Mouse (Mus musculus) liver, embryonic 14.5 days (tissue): ENCODE results near the gene Reep6. TPM values are rescaled to one million over a fixed set of nuclear protein-coding genes. Genes with fewer than 3 reads are reported as not detected.
A peak's percentile ranks its signal among the peaks of the same experiment; 100 is the strongest.

Experiments used
- ATAC-seq: fragments of 200-750 bp; cut with Nextera tagmentation; 2 replicates; pipeline ENCODE4 v1.8.0; 2017; ENCODE audit warnings: moderate number of reproducible peaks, mild to moderate bottlenecking, moderate library complexity; ENCODE audit not compliant: insufficient read depth
- DNase-seq, 3 experiments: peaks; one replicate each; pipeline ENCODE4 v3.0.0-alpha.2; 2012 to 2013; ENCODE audit warnings: low read depth in 3 of 3, low spot score in 3 of 3
- H3K27ac ChIP-seq: fragments of 300-500 bp; sonication (generic); 2 replicates; pipeline ENCODE4 v1.5.1; 2014; ENCODE audit warnings: moderate library complexity, mild to moderate bottlenecking, control low read depth, inconsistent platforms
- H3K27me3 ChIP-seq: fragments of 300-500 bp; sonication (generic); 2 replicates; pipeline ENCODE4 v1.6.1; 2014; ENCODE audit warnings: mild to moderate bottlenecking, low read length, moderate library complexity; ENCODE audit not compliant: control insufficient read depth, insufficient read depth
- H3K36me3 ChIP-seq: fragments of 300-500 bp; sonication (generic); replicated peaks from 2 replicates; pipeline ENCODE4 v1.6.1; 2014; ENCODE audit warnings: low read depth; ENCODE audit not compliant: control insufficient read depth, insufficient read depth
- H3K4me1 ChIP-seq, 2 experiments: fragments of 200-500 bp in 1 of 2; fragments of 300-500 bp in 1 of 2; sonication (generic) in 1 of 2; replicated peaks; 2 replicates each; pipeline ENCODE4 v1.6.1; 2012 to 2014; ENCODE audit warnings: antibody characterized with exemption in 1 of 2, inconsistent platforms in 1 of 2, low read length in 1 of 2; ENCODE audit not compliant: control insufficient read depth in 2 of 2, insufficient read depth in 2 of 2
- H3K4me2 ChIP-seq: fragments of 300-500 bp; sonication (generic); 2 replicates; pipeline ENCODE4 v1.6.1; 2014; ENCODE audit warnings: low read depth, mild to moderate bottlenecking, control low read depth, moderate library complexity
- H3K4me3 ChIP-seq, 2 experiments: fragments of 200-500 bp in 1 of 2; fragments of 300-500 bp in 1 of 2; sonication (generic) in 1 of 2; 2 replicates each; pipeline ENCODE4 v1.5.1; 2012 to 2014; ENCODE audit warnings: low read depth in 2 of 2, low read length in 2 of 2, mild to moderate bottlenecking in 2 of 2, control low read depth in 1 of 2, inconsistent platforms in 1 of 2, moderate library complexity in 1 of 2; ENCODE audit not compliant: insufficient read depth in 1 of 2
- H3K9ac ChIP-seq: fragments of 300-500 bp; sonication (generic); replicated peaks from 2 replicates; pipeline ENCODE4 v1.6.1; 2014; ENCODE audit warnings: mild to moderate bottlenecking, control low read depth, moderate library complexity
- H3K9me3 ChIP-seq: fragments of 300-500 bp; sonication (generic); 2 replicates; pipeline ENCODE4 v1.6.1; 2016; ENCODE audit warnings: low read length, mixed read lengths; ENCODE audit not compliant: control insufficient read depth
- CTCF ChIP-seq: IDR thresholded peaks from 2 replicates; pipeline ENCODE4 v1.5.1; 2016; ENCODE audit warnings: antibody characterized with exemption, low read depth, control low read depth
- EP300 ChIP-seq: IDR thresholded peaks from 2 replicates; pipeline ENCODE4 v1.6.1; 2016; ENCODE audit warnings: antibody characterized with exemption, low read depth
- WGBS: fragments of 180-500 bp; shearing (Covaris S2); extraction: QIAGEN DNeasy Blood & Tissue Kit; methylation state at CpG from one replicate; pipeline ENCODE4 v1.1.7; 2014; ENCODE audit not compliant: insufficient replicate concordance; 5-methylcytosine and 5-hydroxymethylcytosine counted together
- polyA plus RNA-seq, 2 experiments: library from polyadenylated mRNA; depleted of rRNA in 1 of 2; stranded (reverse) in 1 of 2; unstranded in 1 of 2; fragments of >200 nt; fragmentation: Nextera tagmentation in 1 of 2; extraction: Ambion mirVana in 1 of 2; gene quantifications; 2 replicates each; pipeline versions ENCODE4 v1.2.1 to v1.2.3; 2012 to 2014

The Reep6 gene
- polyA plus RNA-seq, 2 experiments, result 23.6 to 55.3 TPM

DNA sequence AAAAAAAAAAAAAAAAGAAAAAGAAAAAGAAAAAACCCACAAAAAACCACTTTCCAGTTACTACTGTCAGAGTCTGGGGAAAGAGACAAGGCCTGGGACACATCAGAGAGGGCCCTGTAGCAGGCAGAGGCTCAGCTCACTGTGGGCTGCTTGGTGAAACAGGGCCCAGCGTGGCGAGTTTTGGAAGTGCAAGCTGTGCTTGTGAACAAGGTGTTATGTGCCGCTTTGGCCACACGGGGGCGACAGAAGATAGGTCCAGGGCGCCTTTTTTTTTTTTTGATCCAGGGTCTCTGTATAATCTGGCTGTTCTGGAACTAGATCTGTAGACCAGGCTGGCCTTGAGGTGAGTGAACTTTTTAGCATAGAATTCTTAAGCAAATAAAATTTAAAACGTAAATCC, 46.4 kb downstream of the Reep6 start:
- under 1% methylated on average over 7 of the region's 7 CpGs for WGBS
- H3K4me2 ChIP-seq, result no peak overlapping the region
- ATAC-seq, result peak; percentile 39

DNA sequence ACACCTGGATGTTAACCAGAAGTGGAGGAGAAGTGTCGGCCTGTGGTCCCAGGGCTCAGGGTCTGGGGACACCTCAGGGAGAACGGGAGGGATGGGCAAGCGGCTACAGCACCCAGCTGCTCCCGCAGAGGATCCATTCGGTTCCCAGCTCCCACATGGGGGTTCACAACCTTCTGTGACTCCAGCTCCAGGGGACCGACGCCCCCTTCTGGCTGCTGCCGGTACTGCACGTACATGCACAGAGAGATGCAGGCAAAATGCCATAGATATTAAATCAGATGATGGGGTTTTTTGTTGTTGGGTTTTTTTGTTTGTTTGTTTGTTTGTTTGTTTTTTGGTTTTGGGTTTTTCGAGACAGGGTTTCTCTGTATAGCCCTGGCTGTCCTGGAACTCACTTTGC, 48.0 kb downstream of the Reep6 start:
- no peak for DNase-seq
- TF ChIP-seq CTCF, result peak; percentile 87
- no peak for TF ChIP-seq EP300
- Histone ChIP-seq H3K27me3 (no peaks in the 10 kb centered on the region), H3K4me3 (no peak overlapping the region), H3K9ac (no peak overlapping the region), H3K36me3 (peaks cover 8% of the 10 kb centered on the region), H3K4me1 (no peaks in the 10 kb centered on the region), H3K27ac (no peak overlapping the region), H3K4me2 (no peak overlapping the region), H3K9me3 (no peaks in the 10 kb centered on the region)
- WGBS, result 42% methylated on average over 10 of the region's 10 CpGs
- ATAC-seq, result no peak

More for the DNA sequence above, 46.4 kb downstream of the Reep6 start:
- no peaks in the 10 kb centered on the region; the same call in 1 of the 2 replicates for H3K27me3 ChIP-seq
- H3K4me3 ChIP-seq, result no peak overlapping the region
- TF ChIP-seq EP300 (no peak), CTCF (peak; percentile 98)
- no peak overlapping the region for H3K27ac ChIP-seq
- H3K4me1 ChIP-seq, result 0 out of 4 replicates have a peak, but pooled peaks cover 0 to 2% of the 10 kb centered on the region in 2 experiments
- DNase-seq, result peak; percentile 76 to 80 (median 79)
- H3K9me3 ChIP-seq, result no peaks in the 10 kb centered on the region
- H3K36me3 ChIP-seq, result no peaks in the 10 kb centered on the region; the same call in 1 of the 2 replicates
- H3K9ac ChIP-seq, result no peak overlapping the region

DNA sequence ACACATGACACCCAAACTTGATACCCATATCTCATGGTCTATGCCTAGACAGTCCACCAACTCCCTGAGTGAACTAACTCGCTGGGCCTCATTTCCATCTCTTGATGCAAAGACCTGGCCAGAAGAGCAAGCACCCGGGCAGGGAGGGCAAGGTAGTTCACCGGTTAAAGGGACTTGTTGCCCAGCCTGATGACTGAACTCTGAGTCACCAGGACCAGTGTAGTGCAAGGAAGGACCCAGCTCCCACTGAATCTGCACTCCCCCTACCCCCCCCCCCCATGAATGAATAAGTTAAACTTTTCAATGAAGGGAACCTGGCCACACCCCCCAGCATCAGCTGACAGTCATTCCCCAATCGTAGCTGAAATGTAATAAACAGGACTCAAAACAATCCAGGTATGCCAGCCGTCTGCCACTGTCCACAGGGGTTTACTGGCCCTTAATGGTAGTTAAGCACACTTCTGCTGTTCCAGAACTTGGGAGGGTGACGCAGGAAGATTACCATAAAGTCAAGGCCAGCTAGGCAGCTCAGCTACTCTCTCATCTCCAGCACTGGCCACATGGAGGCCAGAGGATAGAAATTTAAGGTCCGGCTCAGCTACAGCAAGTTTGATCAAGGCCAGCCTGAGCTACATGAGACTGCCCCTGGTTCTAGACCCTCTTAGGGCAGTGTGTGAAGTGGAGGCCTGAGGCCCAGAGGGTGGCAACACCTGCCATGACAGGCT, 53.0 kb downstream of the Reep6 start:
- DNase-seq, result no peak
- Histone ChIP-seq H3K27me3 (no peaks in the 10 kb centered on the region; the same call in 1 of the 2 replicates), H3K9me3 (no peaks in the 10 kb centered on the region), H3K4me1 (peaks cover 25 to 28% of the 10 kb centered on the region in 2 experiments), H3K4me2 (no peak overlapping the region), H3K27ac (no peak overlapping the region), H3K36me3 (peaks cover 8% of the 10 kb centered on the region), H3K4me3 (no peak overlapping the region), H3K9ac (no peak overlapping the region)
- no peak for ATAC-seq
- WGBS, result 88% methylated on average over 7 of the region's 7 CpGs
- no peak for TF ChIP-seq CTCF
- no peak for TF ChIP-seq EP300

DNA sequence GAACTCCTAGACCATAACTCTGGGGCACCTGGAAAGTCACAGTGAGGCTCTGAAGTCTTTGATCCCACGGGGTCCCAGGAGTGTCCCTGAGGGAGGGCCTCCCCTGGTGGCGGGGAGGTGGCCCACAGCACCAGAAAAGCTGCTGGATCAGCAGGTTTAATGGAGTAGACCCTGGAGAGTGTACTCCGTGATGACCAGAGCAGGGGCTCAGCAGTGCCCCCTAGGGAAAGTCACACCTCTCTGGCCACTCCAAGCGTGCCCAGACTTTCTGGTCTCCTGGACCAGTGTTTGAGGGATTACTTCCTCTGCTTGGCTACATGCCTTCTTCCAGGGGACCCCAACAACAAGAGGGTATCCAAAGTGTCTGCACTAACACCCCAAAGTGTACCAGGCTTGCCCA, 53.7 kb downstream of the Reep6 start:
- DNase-seq (no peak), ATAC-seq (no peak)
- no peak overlapping the region for H3K4me2 ChIP-seq
- 75% methylated on average over 4 of the region's 4 CpGs for WGBS
- H3K9me3 ChIP-seq, result no peaks in the 10 kb centered on the region
- H3K27me3 ChIP-seq, result no peaks in the 10 kb centered on the region; the same call in 1 of the 2 replicates
- no peak overlapping the region for H3K27ac ChIP-seq
- no peak overlapping the region for H3K9ac ChIP-seq
- H3K36me3 ChIP-seq, result peaks cover 8% of the 10 kb centered on the region
- H3K4me1 ChIP-seq, result peaks cover 30 to 32% of the 10 kb centered on the region in 2 experiments
- TF ChIP-seq EP300, result no peak
- TF ChIP-seq CTCF, result peak; percentile 41; the same call in 1 of the 2 replicates
- H3K4me3 ChIP-seq, result no peak overlapping the region

DNA sequence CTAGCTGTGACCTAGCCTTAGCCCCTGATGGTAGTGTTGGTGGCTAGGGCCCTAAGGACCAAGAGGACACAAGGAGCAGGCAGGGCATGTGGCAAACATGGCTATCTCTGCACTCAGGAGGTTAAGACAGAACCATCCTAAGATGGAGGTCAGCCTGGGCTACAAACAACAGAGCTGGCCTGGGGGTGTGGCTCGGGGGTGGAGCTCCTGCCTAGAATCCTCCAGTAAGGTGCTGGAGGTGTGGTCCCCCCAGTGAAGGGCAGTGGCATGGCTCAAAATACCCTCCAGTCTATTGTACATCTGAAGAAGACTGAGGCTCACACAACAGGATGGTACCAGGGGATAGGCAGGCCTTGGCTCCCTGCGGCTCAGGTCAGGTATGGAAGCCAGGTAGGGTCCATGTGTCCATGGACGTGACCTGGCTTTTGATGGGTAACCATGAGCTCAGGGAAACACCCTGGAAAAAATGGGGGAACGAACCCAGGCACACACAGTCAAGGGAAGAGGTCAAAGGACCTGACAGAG, 54.4 kb downstream of the Reep6 start:
- H3K9me3 ChIP-seq, result no peaks in the 10 kb centered on the region
- H3K36me3 ChIP-seq, result peaks cover 8% of the 10 kb centered on the region
- 64% methylated on average over 4 of the region's 4 CpGs for WGBS
- H3K27ac ChIP-seq, result no peak overlapping the region; the same call in none of the 2 replicates
- TF ChIP-seq CTCF (no peak), EP300 (no peak)
- ATAC-seq, result peak; percentile 36
- H3K4me3 ChIP-seq, result peak overlapping the region in 1 of 2 experiments; percentile 4; a peak in 1 of 4 replicates
- no peak overlapping the region for H3K9ac ChIP-seq
- H3K4me2 ChIP-seq, result peak overlapping the region; percentile 98
- no peaks in the 10 kb centered on the region; the same call in 1 of the 2 replicates for H3K27me3 ChIP-seq
- DNase-seq, result no peak
- H3K4me1 ChIP-seq, result peaks cover 34 to 35% of the 10 kb centered on the region in 2 experiments
